Mouse (Mus musculus) kidney, embryonic 15.5 days (tissue): ENCODE results near the gene Itpr2. TPM values are rescaled to one million over a fixed set of nuclear protein-coding genes. Genes with fewer than 3 reads are reported as not detected.
A peak's percentile ranks its signal among the peaks of the same experiment; 100 is the strongest.

Source experiments
- ATAC-seq: fragments of 200-750 bp; cut with Nextera tagmentation; replicated peaks from 2 replicates; pipeline ENCODE4 v1.8.0; 2017; ENCODE audit warnings: moderate TSS enrichment; ENCODE audit not compliant: low FRiP score
- H3K27ac ChIP-seq: fragments of 300-500 bp; sonication (generic); 2 replicates; pipeline ENCODE4 v1.5.1; 2015; ENCODE audit warnings: mild to moderate bottlenecking, inconsistent platforms
- H3K27me3 ChIP-seq: fragments of 300-500 bp; sonication (generic); 2 replicates; pipeline ENCODE4 v1.6.1; 2015; ENCODE audit warnings: inconsistent platforms
- H3K36me3 ChIP-seq: fragments of 300-500 bp; sonication (generic); 2 replicates; pipeline ENCODE4 v1.6.1; 2015; ENCODE audit warnings: inconsistent platforms
- H3K4me1 ChIP-seq: fragments of 300-500 bp; sonication (generic); 2 replicates; pipeline ENCODE4 v1.6.1; 2015; ENCODE audit warnings: inconsistent platforms
- H3K4me2 ChIP-seq: fragments of 300-500 bp; sonication (generic); 2 replicates; pipeline ENCODE4 v1.6.1; 2015; ENCODE audit warnings: moderate library complexity, mild to moderate bottlenecking, inconsistent platforms
- H3K4me3 ChIP-seq: fragments of 300-500 bp; sonication (generic); replicated peaks from 2 replicates; pipeline ENCODE4 v1.5.1; 2015; ENCODE audit warnings: mild to moderate bottlenecking, inconsistent platforms
- H3K9ac ChIP-seq: fragments of 300-500 bp; sonication (generic); 2 replicates; pipeline ENCODE4 v1.6.1; 2015; ENCODE audit warnings: mild to moderate bottlenecking, inconsistent platforms
- H3K9me3 ChIP-seq: fragments of 300-500 bp; sonication (generic); replicated peaks from 2 replicates; pipeline ENCODE4 v1.6.1; 2016; ENCODE audit warnings: inconsistent platforms
- WGBS: fragments of 180-500 bp; shearing (Covaris S2); methylation state at CpG from one replicate; pipeline ENCODE4 v1.1.7; 2015; ENCODE audit warnings: mixed read lengths; 5-methylcytosine and 5-hydroxymethylcytosine counted together
- polyA plus RNA-seq: library from polyadenylated mRNA; unstranded; fragments of >200 nt; fragmentation: Nextera tagmentation; extraction: Ambion mirVana; gene quantifications from 2 replicates; pipeline ENCODE4 v1.2.1, GENCODE M21; 2015

Gene Itpr2
- polyA plus RNA-seq, 1 experiment from 2014 or later, result 15.0 TPM

- WGBS, result 88% methylated on average over 5 of the region's 5 CpGs
- H3K4me3 ChIP-seq, result no peak overlapping the region
- H3K36me3 ChIP-seq, result peaks cover 8% of the 10 kb centered on the region; the same call in 1 of the 2 replicates
- H3K27me3 ChIP-seq, result no peaks in the 10 kb centered on the region
- H3K4me2 ChIP-seq, result no peak overlapping the region
- no peaks in the 10 kb centered on the region; the same call in 1 of the 2 replicates for H3K9me3 ChIP-seq
- no peak overlapping the region for H3K27ac ChIP-seq
- no peak for ATAC-seq
- peaks cover 12% of the 10 kb centered on the region for H3K4me1 ChIP-seq
- no peak overlapping the region for H3K9ac ChIP-seq
Measured at GRCm38 (mm10) chr6:146191931-146192330, 310.1 kb downstream of the Itpr2 start.

- H3K27me3 ChIP-seq, result no peaks in the 10 kb centered on the region
- H3K4me1 ChIP-seq, result peaks cover 12% of the 10 kb centered on the region
- H3K36me3 ChIP-seq, result peaks cover 8% of the 10 kb centered on the region; the same call in 1 of the 2 replicates
- H3K27ac ChIP-seq, result no peak overlapping the region
- no peaks in the 10 kb centered on the region; the same call in 1 of the 2 replicates for H3K9me3 ChIP-seq
- peak overlapping the region; percentile 40 for H3K4me2 ChIP-seq
- WGBS, result 16% methylated on average over 8 of the region's 8 CpGs
- peak; percentile 82 for ATAC-seq
- no peak overlapping the region for H3K9ac ChIP-seq
- no peak overlapping the region for H3K4me3 ChIP-seq
Measured at GRCm38 (mm10) chr6:146190006-146190405, 312.0 kb downstream of the Itpr2 start.

GRCm38 (mm10) chr6:146185532-146185931 lies 316.5 kb downstream of the Itpr2 start:
- Histone ChIP-seq H3K4me2 (no peak overlapping the region), H3K27ac (no peak overlapping the region), H3K9ac (no peak overlapping the region), H3K36me3 (no peaks in the 10 kb centered on the region), H3K4me1 (peaks cover 12% of the 10 kb centered on the region), H3K4me3 (no peak overlapping the region), H3K27me3 (no peaks in the 10 kb centered on the region), H3K9me3 (no peaks in the 10 kb centered on the region)
- WGBS, result 89% methylated on average over 2 of the region's 2 CpGs
- no peak for ATAC-seq

GRCm38 (mm10) chr6:146184771-146185170 lies 317.3 kb downstream of the Itpr2 start:
- no peak for ATAC-seq
- H3K36me3 ChIP-seq, result no peaks in the 10 kb centered on the region
- no peak overlapping the region for H3K27ac ChIP-seq
- 83% methylated on average over 9 of the region's 9 CpGs for WGBS
- peaks cover 5% of the 10 kb centered on the region for H3K4me1 ChIP-seq
- H3K4me3 ChIP-seq, result no peak overlapping the region
- H3K9me3 ChIP-seq, result no peaks in the 10 kb centered on the region
- no peak overlapping the region for H3K9ac ChIP-seq
- no peaks in the 10 kb centered on the region for H3K27me3 ChIP-seq
- no peak overlapping the region for H3K4me2 ChIP-seq

GRCm38 (mm10) chr6:146174644-146175250 lies 327.3 kb downstream of the Itpr2 start:
- Histone ChIP-seq H3K4me3 (no peak overlapping the region), H3K9ac (no peak overlapping the region), H3K27me3 (no peaks in the 10 kb centered on the region), H3K9me3 (no peaks in the 10 kb centered on the region), H3K4me1 (0 out of 2 replicates have a peak, but pooled peaks cover 5% of the 10 kb centered on the region), H3K4me2 (no peak overlapping the region), H3K27ac (no peak overlapping the region), H3K36me3 (no peaks in the 10 kb centered on the region)
- WGBS, result 87% methylated on average over 4 of the region's 4 CpGs
- no peak for ATAC-seq

GRCm38 (mm10) chr6:146170603-146171051 lies 331.4 kb downstream of the Itpr2 start:
- peaks cover 8% of the 10 kb centered on the region; the same call in 1 of the 2 replicates for H3K4me1 ChIP-seq
- no peak overlapping the region for H3K4me2 ChIP-seq
- no peak overlapping the region for H3K9ac ChIP-seq
- no peak overlapping the region for H3K4me3 ChIP-seq
- no peaks in the 10 kb centered on the region for H3K9me3 ChIP-seq
- ATAC-seq, result 0 out of 2 replicates have a peak, but pooled peaks have one; percentile 49
- no peaks in the 10 kb centered on the region for H3K36me3 ChIP-seq
- WGBS, result 67% methylated on average over 14 of the region's 14 CpGs
- H3K27me3 ChIP-seq, result no peaks in the 10 kb centered on the region
- peak overlapping the region; percentile 5; the same call in 1 of the 2 replicates for H3K27ac ChIP-seq

- peaks cover 8% of the 10 kb centered on the region; the same call in 1 of the 2 replicates for H3K4me1 ChIP-seq
- H3K4me2 ChIP-seq, result no peak overlapping the region
- H3K9ac ChIP-seq, result no peak overlapping the region
- no peak overlapping the region for H3K27ac ChIP-seq
- no peaks in the 10 kb centered on the region for H3K36me3 ChIP-seq
- H3K27me3 ChIP-seq, result no peaks in the 10 kb centered on the region
- no peaks in the 10 kb centered on the region for H3K9me3 ChIP-seq
- no peak overlapping the region for H3K4me3 ChIP-seq
- peak; percentile 33; the same call in 1 of the 2 replicates for ATAC-seq
- WGBS, result 52% methylated on average over 5 of the region's 5 CpGs
Measured at GRCm38 (mm10) chr6:146167207-146167606, 334.8 kb downstream of the Itpr2 start.

GRCm38 (mm10) chr6:146159641-146160040 lies 342.4 kb downstream of the Itpr2 start:
- no peak overlapping the region for H3K4me2 ChIP-seq
- no peaks in the 10 kb centered on the region for H3K4me1 ChIP-seq
- H3K9ac ChIP-seq, result no peak overlapping the region
- H3K4me3 ChIP-seq, result no peak overlapping the region
- H3K9me3 ChIP-seq, result no peaks in the 10 kb centered on the region
- no peak overlapping the region for H3K27ac ChIP-seq
- no peak for ATAC-seq
- H3K27me3 ChIP-seq, result no peaks in the 10 kb centered on the region
- WGBS, result 81% methylated on average over 4 of the region's 4 CpGs
- no peaks in the 10 kb centered on the region for H3K36me3 ChIP-seq

- Histone ChIP-seq H3K27ac (no peak overlapping the region), H3K4me3 (no peak overlapping the region), H3K27me3 (no peaks in the 10 kb centered on the region), H3K4me1 (no peaks in the 10 kb centered on the region), H3K36me3 (no peaks in the 10 kb centered on the region), H3K9ac (no peak overlapping the region), H3K9me3 (no peaks in the 10 kb centered on the region), H3K4me2 (no peak overlapping the region)
- ATAC-seq, result no peak
- 92% methylated on average over 12 of the region's 12 CpGs for WGBS
Measured at GRCm38 (mm10) chr6:146158717-146159116, 343.3 kb downstream of the Itpr2 start.

- 64% methylated on average over 8 of the region's 8 CpGs for WGBS
Measured at GRCm38 (mm10) chr6:146157983-146158535, 344.0 kb downstream of the Itpr2 start.

GRCm38 (mm10) chr6:146157099-146157498 lies 344.9 kb downstream of the Itpr2 start:
- Histone ChIP-seq H3K4me1 (no peaks in the 10 kb centered on the region), H3K4me2 (no peak overlapping the region), H3K4me3 (no peak overlapping the region), H3K36me3 (no peaks in the 10 kb centered on the region), H3K9me3 (no peaks in the 10 kb centered on the region), H3K9ac (no peak overlapping the region), H3K27me3 (no peaks in the 10 kb centered on the region), H3K27ac (no peak overlapping the region)
- no peak for ATAC-seq
- 95% methylated on average over 14 of the region's 14 CpGs for WGBS

More at GRCm38 (mm10) chr6:146157983-146158535, 344.0 kb downstream of the Itpr2 start:
- Histone ChIP-seq H3K27me3 (no peaks in the 10 kb centered on the region), H3K9ac (no peak overlapping the region), H3K27ac (no peak overlapping the region), H3K4me2 (no peak overlapping the region), H3K36me3 (no peaks in the 10 kb centered on the region), H3K4me3 (no peak overlapping the region), H3K9me3 (no peaks in the 10 kb centered on the region), H3K4me1 (no peaks in the 10 kb centered on the region)
- ATAC-seq, result no peak

- Histone ChIP-seq H3K27me3 (no peaks in the 10 kb centered on the region), H3K4me3 (no peak overlapping the region), H3K27ac (no peak overlapping the region), H3K4me1 (no peaks in the 10 kb centered on the region), H3K9ac (no peak overlapping the region), H3K36me3 (no peaks in the 10 kb centered on the region), H3K4me2 (no peak overlapping the region), H3K9me3 (no peaks in the 10 kb centered on the region)
- WGBS, result 83% methylated on average over 6 of the region's 6 CpGs
- no peak for ATAC-seq
Measured at GRCm38 (mm10) chr6:146156536-146156935, 345.5 kb downstream of the Itpr2 start.
